Mouse (Mus musculus) heart, embryonic 15.5 days (tissue): ENCODE data around the gene Ybx2. TPM values are rescaled to one million over a fixed set of nuclear protein-coding genes. Genes with fewer than 3 reads are reported as not detected.
A peak's percentile ranks its signal among the peaks of the same experiment; 100 is the strongest.
"Not testable (repeated sequence)": the region's sequence is repeated elsewhere in the genome, so short reads cannot be mapped to it uniquely, and the experiment has no call there.

ENCODE experiments used
- ATAC-seq: fragments of 200-750 bp; cut with Nextera tagmentation; replicated peaks from 2 replicates; pipeline ENCODE4 v1.8.0; 2017; ENCODE audit warnings: low read depth, moderate TSS enrichment; ENCODE audit not compliant: insufficient number of reproducible peaks, insufficient read depth, low FRiP score
- H3K27ac ChIP-seq: fragments of 300-500 bp; sonication (generic); 2 replicates; pipeline ENCODE4 v1.5.1; 2015; ENCODE audit warnings: mild to moderate bottlenecking, inconsistent platforms
- H3K27me3 ChIP-seq: fragments of 300-500 bp; sonication (generic); 2 replicates; pipeline ENCODE4 v1.6.1; 2015; ENCODE audit warnings: inconsistent platforms
- H3K36me3 ChIP-seq: fragments of 300-500 bp; sonication (generic); 2 replicates; pipeline ENCODE4 v1.6.1; 2015; ENCODE audit warnings: mild to moderate bottlenecking, inconsistent platforms
- H3K4me1 ChIP-seq: fragments of 300-500 bp; sonication (generic); replicated peaks from 2 replicates; pipeline ENCODE4 v1.6.1; 2015; ENCODE audit warnings: inconsistent platforms
- H3K4me2 ChIP-seq: fragments of 300-500 bp; sonication (generic); 2 replicates; pipeline ENCODE4 v1.6.1; 2015; ENCODE audit warnings: inconsistent platforms, mild to moderate bottlenecking, moderate library complexity
- H3K4me3 ChIP-seq: fragments of 300-500 bp; sonication (generic); 2 replicates; pipeline ENCODE4 v1.5.1; 2015; ENCODE audit warnings: mild to moderate bottlenecking, inconsistent platforms
- H3K9ac ChIP-seq: fragments of 300-500 bp; sonication (generic); 2 replicates; pipeline ENCODE4 v1.6.1; 2015; ENCODE audit warnings: mild to moderate bottlenecking, inconsistent platforms
- H3K9me3 ChIP-seq: fragments of 300-500 bp; sonication (generic); replicated peaks from 2 replicates; pipeline ENCODE4 v1.6.1; 2016; ENCODE audit warnings: inconsistent platforms
- WGBS: fragments of 180-500 bp; shearing (Covaris S2); methylation state at CpG from one replicate; pipeline ENCODE4 v1.1.7; 2015; ENCODE audit warnings: mixed read lengths; 5-methylcytosine and 5-hydroxymethylcytosine counted together
- polyA plus RNA-seq: library from polyadenylated mRNA; unstranded; fragments of >200 nt; fragmentation: Nextera tagmentation; extraction: Ambion mirVana; gene quantifications from 2 replicates; pipeline ENCODE4 v1.2.1, GENCODE M21; 2015

Ybx2 gene
- polyA plus RNA-seq, 1 experiment from 2014 or later: 5.5 TPM

- peak; percentile 91 for ATAC-seq
- H3K27me3 ChIP-seq: no peaks in the 10 kb centered on the region
- under 1% methylated on average over 34 of the region's 34 CpGs for WGBS
These were observed 12.6 kb downstream of the Ybx2 start, which contains the start of gene Slc2a4 for GRCm38 (mm10) chr11:69948066-69948762. TSS of gene Slc2a4 (minus strand) at chr11:69948188.

GRCm38 (mm10) chr11:69948763-69949150 is 13.2 kb downstream of the Ybx2 start:
- Histone ChIP-seq H3K4me2 (peak overlapping the region; percentile 84), H3K9ac (peak overlapping the region; percentile 40), H3K4me1 (peaks cover 34% of the 10 kb centered on the region), H3K27me3 (no peaks in the 10 kb centered on the region), H3K4me3 (peak overlapping the region; percentile 59), H3K36me3 (peaks cover 22% of the 10 kb centered on the region), H3K9me3 (no peaks in the 10 kb centered on the region), H3K27ac (peak overlapping the region; percentile 95)
- WGBS: 1% methylated on average over 14 of the region's 14 CpGs
- ATAC-seq: peak; percentile 16; the same call in 1 of the 2 replicates

More at GRCm38 (mm10) chr11:69948066-69948762, 12.6 kb downstream of the Ybx2 start, which contains the start of gene Slc2a4:
- Histone ChIP-seq H3K9ac (peak within 1 kb of the TSS; percentile 59), H3K9me3 (no peaks in the 10 kb centered on the region), H3K4me3 (peak within 1 kb of the TSS; percentile 59), H3K4me1 (peaks cover 29% of the 10 kb centered on the region), H3K36me3 (peaks cover 23% of the 10 kb centered on the region), H3K4me2 (peak within 1 kb of the TSS; percentile 84), H3K27ac (peak within 1 kb of the TSS; percentile 95)

DNA sequence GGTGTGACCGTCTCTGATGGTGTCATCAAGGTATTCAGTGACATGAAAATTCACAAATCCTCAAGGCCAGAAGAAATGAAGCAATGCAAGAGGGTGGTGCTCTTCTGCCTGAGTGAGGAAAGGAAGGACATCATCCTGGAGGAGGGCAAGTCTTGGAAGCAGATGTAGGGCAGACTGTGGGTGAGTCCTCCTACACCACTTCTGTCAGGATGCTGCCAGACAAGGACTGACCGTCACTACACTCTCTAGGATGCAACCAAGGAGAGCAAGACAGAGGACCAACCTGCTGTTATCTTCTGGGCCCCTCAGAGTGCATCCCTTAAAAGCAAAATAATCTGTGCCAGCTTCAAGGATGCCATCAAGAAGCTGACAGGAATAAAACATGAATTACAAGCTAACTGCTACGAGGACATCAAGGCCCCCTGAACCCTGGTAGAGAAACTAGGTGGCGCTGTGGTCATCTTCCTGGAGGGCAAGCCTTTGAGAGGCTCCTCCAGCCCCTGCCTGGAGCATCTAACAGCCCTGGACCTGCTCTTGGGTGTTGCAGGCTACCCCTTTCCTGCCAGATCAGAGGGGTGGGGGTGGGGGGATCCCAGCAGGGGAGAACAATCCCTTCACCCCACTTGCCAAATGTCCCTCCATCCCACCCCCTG is 15.3 kb downstream of the Ybx2 start:
- no peak for ATAC-seq
- Histone ChIP-seq H3K4me2 (no peak overlapping the region), H3K9me3 (no peaks in the 10 kb centered on the region), H3K4me3 (no peak overlapping the region), H3K36me3 (peaks cover 1% of the 10 kb centered on the region; the same call in 1 of the 2 replicates), H3K4me1 (peaks cover 28% of the 10 kb centered on the region), H3K27me3 (no peaks in the 10 kb centered on the region), H3K9ac (no peak overlapping the region), H3K27ac (no peak overlapping the region)
- 33% methylated on average over 4 of the region's 4 CpGs for WGBS

DNA sequence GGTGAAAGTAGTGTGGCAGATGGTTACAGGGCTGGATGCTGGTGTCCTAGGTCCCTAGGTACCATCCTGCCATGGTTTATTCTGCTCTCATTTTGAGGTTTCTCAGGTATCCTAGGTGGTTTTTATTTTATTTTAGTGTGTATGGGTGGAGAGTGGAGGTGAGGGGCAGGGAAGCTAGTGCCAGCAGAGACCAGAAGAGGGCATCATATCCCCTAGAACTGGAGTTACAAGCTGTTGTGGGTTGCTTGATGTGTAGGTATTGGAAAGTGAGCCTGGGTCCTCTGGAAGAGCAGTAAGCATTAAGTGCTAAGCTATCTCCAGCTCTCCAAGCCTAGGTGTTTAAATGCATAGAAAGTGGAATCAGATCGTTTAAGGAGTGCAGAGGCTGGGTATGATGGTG is 16.7 kb downstream of the Ybx2 start:
- H3K27ac ChIP-seq: no peak overlapping the region
- ATAC-seq: no peak
- 37% methylated on average over 1 of the region's 1 CpGs for WGBS
- H3K4me3 ChIP-seq: no peak overlapping the region
- peaks cover 18% of the 10 kb centered on the region for H3K4me1 ChIP-seq
- no peak overlapping the region for H3K9ac ChIP-seq
- H3K27me3 ChIP-seq: no peaks in the 10 kb centered on the region
- H3K36me3 ChIP-seq: no peaks in the 10 kb centered on the region
- no peak overlapping the region for H3K4me2 ChIP-seq
- H3K9me3 ChIP-seq: no peaks in the 10 kb centered on the region

DNA sequence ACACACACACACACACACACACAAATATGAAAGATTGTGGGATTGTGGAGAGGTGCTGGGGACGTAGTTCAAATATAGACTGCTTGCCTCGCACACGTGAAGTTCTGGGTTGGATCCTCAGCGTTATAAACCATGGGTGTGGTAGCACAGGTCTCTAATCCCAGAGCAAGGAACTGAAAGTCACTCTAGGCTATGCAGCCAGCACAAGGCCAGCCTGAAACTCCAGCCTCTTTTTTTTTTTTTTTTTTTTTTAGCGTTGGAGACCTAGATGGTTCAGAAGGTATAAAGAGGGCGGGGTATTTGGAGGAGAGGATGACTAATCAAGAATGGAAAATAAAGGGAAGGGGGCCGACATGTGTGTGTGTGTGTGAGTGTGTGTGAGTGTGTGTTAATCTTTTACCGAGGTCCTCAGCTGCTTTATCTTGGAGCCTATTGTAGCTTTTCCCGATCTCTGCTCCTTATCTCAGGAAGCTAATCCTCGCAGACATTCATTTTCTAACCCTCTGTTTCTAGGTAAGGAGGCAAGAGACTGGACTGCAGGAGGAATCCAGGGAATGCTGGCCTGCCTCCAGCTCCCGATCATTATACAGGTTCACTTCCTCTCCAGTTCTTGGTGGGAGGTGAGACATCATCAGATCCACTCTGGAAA is 17.8 kb downstream of the Ybx2 start:
- Histone ChIP-seq H3K4me1 (peaks cover 15% of the 10 kb centered on the region), H3K9me3 (no peaks in the 10 kb centered on the region), H3K27me3 (no peaks in the 10 kb centered on the region), H3K36me3 (no peaks in the 10 kb centered on the region), H3K9ac (no peak overlapping the region; the same call in 1 of the 2 replicates), H3K4me3 (no peak overlapping the region), H3K4me2 (no peak overlapping the region), H3K27ac (no peak overlapping the region)
- 35% methylated on average over 11 of the region's 11 CpGs for WGBS
- no peak for ATAC-seq

DNA sequence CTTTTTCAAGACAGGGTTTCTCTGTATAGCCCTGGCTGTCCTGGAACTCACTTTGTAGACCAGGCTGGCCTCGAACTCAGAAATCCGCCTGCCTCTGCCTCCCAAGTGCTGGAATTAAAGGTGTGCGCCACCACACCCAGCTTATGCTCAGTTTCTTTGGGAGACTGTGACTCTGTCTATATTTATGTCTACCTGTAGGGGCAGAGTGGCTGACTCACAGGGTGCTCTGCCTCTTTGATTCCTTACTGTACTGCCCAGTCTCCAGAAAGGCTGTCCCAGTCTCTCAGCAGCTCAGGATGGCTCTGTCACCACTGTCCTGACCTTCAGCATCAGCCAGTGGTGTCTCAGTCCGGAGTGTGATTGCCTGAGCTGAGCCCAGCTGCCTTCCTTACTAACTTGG is 20.0 kb downstream of the Ybx2 start:
- ATAC-seq, H3K4me2 ChIP-seq, H3K27me3 ChIP-seq, H3K36me3 ChIP-seq, H3K4me1 ChIP-seq, H3K4me3 ChIP-seq, H3K9ac ChIP-seq, H3K9me3 ChIP-seq, H3K27ac ChIP-seq: not testable (repeated sequence)
- 79% methylated on average over 4 of the region's 4 CpGs for WGBS

- no peaks in the 10 kb centered on the region for H3K36me3 ChIP-seq
- no peak overlapping the region for H3K4me3 ChIP-seq
- no peaks in the 10 kb centered on the region for H3K9me3 ChIP-seq
- H3K27me3 ChIP-seq: peaks cover 9% of the 10 kb centered on the region; the same call in 1 of the 2 replicates
- no peak overlapping the region for H3K4me2 ChIP-seq
- no peak overlapping the region for H3K9ac ChIP-seq
- 86% methylated on average over 1 of the region's 1 CpGs for WGBS
- ATAC-seq: no peak
- peaks cover 6% of the 10 kb centered on the region; the same call in 1 of the 2 replicates for H3K4me1 ChIP-seq
- H3K27ac ChIP-seq: no peak overlapping the region
These were observed 20.6 kb downstream of the Ybx2 start for GRCm38 (mm10) chr11:69956218-69956617.

DNA sequence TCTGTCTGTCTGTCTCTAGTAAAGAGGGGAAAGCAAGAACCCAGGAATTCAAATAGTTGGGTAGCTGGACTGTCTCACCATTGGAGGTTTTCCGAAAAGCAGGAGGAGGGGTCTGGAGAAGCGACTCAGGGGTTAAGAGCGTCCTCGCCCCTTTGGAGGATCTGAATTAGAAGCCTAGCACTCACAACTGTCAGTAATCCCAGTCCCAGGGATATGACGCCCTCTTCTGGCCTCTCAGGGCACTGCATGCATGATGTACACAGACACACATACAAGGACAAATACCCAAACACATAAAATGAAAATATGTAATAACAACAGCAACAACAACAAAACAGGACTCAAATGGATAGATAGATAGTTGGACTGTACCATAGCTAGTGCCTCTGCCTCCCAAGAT is 25.0 kb downstream of the Ybx2 start:
- no peak overlapping the region for H3K9ac ChIP-seq
- H3K27me3 ChIP-seq: peaks cover 50% of the 10 kb centered on the region
- no peak overlapping the region for H3K4me3 ChIP-seq
- H3K27ac ChIP-seq: no peak overlapping the region
- no peaks in the 10 kb centered on the region for H3K36me3 ChIP-seq
- H3K4me2 ChIP-seq: no peak overlapping the region
- WGBS: 35% methylated on average over 5 of the region's 5 CpGs
- no peak for ATAC-seq
- H3K4me1 ChIP-seq: peaks cover 7% of the 10 kb centered on the region
- no peaks in the 10 kb centered on the region for H3K9me3 ChIP-seq

DNA sequence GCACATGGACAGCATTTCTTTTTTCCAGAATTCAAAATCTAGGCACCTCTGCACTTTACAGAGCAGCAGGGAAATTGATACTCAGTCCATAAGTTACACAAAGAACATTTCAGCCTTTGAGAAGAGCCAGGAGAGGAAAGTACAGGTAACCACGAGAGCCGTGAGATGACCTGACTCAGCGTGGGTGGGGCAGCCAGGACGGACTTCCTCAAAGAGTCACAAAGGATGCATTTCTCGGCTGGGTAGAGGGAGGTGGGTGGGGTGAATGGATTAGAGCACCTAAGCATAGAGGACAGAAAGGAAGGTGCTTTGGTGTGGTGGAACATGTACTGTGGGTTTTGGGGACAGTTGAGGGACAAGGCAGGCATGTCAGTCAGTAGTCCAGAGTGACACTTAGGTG is 26.2 kb downstream of the Ybx2 start:
- no peak overlapping the region for H3K27ac ChIP-seq
- no peaks in the 10 kb centered on the region for H3K36me3 ChIP-seq
- H3K27me3 ChIP-seq: peaks cover 62% of the 10 kb centered on the region
- no peak overlapping the region for H3K4me3 ChIP-seq
- no peak overlapping the region for H3K4me2 ChIP-seq
- WGBS: 38% methylated on average over 5 of the region's 5 CpGs
- no peak for ATAC-seq
- no peak overlapping the region for H3K9ac ChIP-seq
- no peaks in the 10 kb centered on the region for H3K9me3 ChIP-seq
- H3K4me1 ChIP-seq: peaks cover 18% of the 10 kb centered on the region

DNA sequence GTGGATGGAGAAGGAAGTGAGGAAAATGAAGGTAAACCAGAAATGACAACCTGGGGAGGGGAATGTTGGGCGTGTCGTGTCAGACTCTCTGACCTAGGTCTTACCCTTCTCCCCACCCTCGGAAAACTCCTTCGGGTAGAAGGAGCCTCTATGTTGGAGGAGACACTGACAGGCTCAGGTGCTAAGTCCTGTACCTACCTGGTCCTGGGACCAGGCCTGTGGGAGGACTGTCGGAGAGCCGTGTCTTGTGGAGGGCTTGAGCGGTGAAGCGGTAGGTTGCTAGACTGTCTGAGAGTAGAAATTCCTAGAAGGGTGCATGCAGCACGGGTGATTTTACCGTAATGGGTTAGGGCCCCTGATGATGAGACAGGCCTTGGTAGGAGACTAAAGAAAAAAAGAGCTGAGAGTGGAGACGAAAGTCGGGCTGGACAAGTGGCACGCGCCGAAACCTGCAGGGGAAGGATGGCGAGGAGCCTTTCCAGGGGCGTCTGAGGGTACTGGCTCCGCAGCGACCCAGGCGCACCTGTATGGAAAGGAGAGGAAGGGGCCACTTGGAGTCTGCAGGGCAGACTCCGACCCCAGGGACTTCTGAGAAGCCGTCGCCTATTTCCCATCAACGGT is 29.2 kb downstream of the Ybx2 start, which contains the start of gene Cldn7:
Gene Cldn7 (plus strand): TSS at position 130 of the 621 bp plus-strand sequence.
- Histone ChIP-seq H3K27me3 (peaks cover 68% of the 10 kb centered on the region), H3K9ac (no peak within 1 kb of the TSS), H3K4me2 (peak within 1 kb of the TSS; percentile 84), H3K36me3 (peaks cover 17% of the 10 kb centered on the region), H3K4me3 (peak within 1 kb of the TSS; percentile 51), H3K27ac (no peak within 1 kb of the TSS), H3K9me3 (no peaks in the 10 kb centered on the region), H3K4me1 (peaks cover 20% of the 10 kb centered on the region)
- 12% methylated on average over 24 of the region's 24 CpGs for WGBS
- ATAC-seq: 0 out of 2 replicates have a peak, but pooled peaks have one; percentile 6
